Mouse (Mus musculus) frontal cortex, postnatal 25 days (tissue): Measurements from ENCODE around the gene Ercc1.
A peak's percentile ranks its signal among the peaks of the same experiment; 100 is the strongest.

Experiments
- DNase-seq, 2 experiments: peaks; one replicate each; pipeline ENCODE4 v3.0.0; 2022; ENCODE audit warnings: low spot score in 2 of 2

The Ercc1 gene

DNA sequence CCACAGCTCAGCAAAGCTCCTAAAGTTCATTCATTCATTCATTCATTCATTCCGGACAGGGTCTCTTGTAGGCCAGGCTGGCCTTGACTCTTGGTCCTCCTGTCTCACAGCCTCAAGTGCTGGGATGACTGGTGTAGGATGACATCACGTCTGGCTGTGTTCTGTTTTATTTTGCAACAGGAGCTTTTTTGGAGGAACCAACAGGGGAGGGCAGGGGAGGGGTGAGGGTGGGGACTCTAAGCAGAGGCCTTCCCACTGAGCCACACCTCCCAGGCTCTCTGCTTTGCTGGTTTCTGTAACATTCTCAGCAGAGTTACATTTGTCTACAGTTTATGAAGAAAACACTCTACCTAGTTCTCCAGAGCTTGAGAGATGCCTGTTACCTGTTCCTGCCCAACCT lies 6.5 kb upstream of the Ercc1 start:
- DNase-seq, result no peak

DNA sequence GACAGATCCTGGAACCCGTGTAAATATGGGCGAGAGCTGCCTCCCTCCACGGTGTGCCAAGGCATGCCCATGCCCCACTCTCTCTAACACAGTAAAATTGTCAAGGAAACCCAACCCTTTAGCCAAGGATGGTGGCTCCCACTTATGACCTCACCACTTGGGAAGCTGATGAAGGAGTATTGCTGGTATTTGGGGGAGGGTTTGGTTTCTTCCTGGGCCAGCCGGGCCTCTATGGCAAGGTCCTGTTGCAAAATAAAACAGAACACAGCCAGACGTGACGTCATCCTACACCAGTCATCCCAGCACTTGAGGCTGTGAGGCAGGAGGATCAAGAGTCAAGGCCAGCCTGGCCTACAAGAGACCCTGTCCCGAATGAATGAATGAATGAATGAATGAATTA lies 6.0 kb upstream of the Ercc1 start:
- no peak for DNase-seq

DNA sequence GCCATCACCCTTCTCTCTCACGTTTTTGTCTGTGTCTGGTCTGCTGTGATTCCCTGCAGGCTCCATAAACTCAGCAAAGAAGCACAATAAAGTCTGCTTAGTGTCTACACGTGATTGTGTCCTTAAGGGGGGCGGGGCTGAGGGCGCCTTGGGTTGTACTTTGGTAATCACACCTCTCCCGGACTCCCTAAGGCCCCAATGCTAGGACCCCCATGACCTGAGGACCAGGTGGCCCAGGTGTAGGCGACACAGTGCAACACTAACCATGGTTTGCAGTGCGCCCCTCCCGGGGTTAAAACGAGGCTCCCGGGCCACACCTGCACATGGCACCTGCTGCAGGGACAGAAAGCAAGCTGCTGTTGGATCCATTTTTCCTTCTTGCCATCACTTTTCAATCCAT lies 3.3 kb upstream of the Ercc1 start:
- DNase-seq, result no peak

DNA sequence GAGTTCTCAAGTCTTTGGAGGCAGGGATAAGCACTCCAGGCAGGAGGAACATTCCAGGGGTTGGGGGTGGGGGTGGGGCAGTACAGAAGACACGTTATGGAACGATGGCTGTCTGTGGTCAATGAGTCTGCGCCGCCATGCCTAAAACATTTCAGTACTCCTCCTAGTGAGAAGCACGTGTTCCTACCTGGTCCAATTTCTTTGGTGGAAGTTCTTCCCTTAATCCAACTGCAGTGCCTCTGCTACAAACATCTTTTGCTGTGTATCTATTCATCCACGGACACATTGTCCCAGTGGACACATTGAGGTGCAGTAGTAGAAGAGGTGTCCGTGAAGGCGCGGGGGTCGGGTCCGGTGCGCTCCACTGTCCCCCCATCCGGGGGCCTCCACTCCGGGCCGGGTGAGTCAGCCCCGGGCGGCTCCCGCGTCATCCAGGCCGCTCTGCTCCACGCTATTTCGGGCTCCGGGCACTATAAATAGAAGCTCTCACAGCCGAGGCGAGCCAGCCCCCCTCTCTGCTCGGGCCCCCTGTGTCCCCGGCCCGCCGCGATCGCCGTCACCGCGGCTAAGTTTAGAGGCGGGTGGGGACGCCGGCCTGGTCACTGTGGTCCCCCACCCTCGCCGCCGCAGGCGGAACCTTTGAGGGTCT lies 2.7 kb upstream of the Ercc1 start:
- no peak for DNase-seq

DNA sequence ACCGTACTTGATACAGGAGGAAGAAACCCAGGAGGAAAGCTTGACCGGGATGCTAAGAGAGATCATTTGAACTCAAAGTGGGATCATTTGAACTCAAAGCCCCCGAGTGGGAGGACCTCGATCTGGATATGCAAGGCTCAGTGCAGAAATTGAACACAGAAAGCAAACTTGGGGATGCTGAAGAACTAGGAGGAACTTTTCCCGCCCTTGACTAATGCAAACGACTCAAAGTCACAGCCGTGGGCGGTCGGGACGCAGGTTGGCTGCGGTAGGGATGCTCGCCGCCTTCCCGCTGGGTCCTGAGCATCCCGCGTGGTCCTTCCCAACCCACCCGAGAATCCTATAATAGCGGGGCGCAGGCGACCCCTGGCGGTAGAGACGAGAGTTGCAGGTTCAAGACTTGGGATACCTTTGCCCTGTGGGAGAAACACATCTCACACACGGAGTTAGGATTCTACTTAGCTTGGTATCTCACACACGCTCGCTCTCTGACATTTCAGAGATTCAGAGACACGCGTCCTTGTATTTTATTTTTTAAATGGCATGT lies 2.0 kb upstream of the Ercc1 start:
- DNase-seq, result peak; percentile 89 to 91

DNA sequence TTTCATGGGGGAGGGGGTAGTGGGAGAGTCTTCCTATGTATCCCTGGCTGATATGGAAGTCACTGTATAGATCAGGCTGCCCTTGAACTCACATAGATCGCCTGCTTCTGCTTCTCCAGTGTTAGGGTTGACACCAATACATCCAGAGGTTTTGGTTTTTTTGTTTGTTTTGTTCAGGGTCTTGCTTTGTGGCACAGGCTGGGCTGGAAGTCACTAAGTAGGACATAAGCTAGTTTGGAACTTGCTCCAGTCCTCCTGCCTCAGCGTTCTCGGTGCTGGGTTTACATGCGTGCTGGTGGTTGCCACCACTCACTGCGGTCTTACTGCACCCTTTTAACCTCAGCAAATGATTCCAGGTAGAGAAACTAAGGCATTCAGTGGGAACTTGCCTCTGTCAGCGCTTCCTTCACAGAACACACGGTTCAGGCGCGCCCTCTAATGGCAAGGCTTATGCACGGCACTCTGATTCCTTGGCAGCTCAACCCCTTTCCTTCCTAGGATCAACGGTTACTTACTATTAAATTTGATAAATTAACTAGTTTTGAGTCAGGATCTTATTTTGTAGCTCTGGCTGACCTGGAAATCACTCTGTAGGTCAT lies 1.3 kb upstream of the Ercc1 start:
- DNase-seq, result peak in 1 of 2 experiments; percentile 48

DNA sequence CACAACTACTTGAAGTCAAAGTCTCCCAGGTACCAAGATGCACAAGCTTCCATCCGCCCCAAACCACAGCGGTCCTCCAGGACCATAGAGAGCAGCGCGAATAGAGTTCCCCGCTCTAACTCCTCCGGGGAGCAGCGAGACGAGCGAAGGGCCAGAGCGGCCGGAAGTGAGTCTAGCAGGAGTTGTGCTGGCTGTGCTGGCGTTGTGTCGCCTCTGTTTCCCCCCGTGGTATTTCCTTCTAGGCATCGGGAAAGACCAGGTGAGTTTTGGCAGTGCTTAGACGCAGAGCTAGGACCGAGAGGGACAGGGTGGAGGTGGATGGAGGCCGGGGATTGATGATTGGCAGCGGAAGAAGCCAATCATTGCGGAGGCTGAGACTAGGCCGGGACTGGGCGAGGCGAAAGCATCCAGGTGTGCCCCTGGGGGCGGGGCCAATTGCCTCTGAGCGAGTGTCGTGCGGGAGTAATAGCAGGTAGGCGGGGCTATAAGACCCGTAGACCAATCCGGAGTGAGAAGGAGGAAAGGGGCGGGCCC lies 427 bp downstream of the Ercc1 start:
- DNase-seq, result peak; percentile 86 to 91

DNA sequence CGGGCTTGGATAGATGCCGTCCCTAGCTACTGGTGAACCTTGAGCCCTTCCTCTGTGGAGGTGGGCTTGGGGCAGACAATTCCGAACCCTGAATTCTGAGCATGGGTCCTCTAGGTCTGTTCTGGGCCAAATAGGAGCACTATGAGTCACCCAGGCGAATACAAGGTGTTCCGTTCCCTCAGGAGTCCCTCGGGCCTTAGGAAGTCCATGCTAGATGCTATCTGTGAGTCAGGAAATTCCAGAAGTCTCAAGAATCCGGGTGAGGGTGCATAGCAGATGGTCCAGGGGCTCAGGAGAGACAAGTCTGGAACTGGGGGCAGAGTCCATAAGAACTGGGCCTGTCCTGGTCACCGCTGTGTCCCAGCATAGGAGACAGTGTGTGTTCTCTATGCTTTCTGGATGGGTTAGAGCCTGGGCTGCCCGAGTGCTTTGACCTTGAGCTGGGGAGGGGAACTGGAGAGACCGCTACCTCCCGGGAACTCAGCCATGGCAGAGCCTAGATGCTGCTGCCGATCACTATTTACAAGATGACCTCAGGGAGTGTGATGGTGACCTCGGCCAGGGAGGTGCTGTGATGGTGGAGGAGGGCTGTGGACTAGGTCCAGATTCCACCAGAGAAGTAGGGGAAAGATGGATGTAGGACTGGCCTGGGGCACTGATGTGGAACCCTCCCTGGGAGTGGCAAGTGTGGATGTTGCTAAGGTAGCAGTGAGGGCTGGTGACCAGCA lies 4.8 kb downstream of the Ercc1 start:
- DNase-seq, result no peak

DNA sequence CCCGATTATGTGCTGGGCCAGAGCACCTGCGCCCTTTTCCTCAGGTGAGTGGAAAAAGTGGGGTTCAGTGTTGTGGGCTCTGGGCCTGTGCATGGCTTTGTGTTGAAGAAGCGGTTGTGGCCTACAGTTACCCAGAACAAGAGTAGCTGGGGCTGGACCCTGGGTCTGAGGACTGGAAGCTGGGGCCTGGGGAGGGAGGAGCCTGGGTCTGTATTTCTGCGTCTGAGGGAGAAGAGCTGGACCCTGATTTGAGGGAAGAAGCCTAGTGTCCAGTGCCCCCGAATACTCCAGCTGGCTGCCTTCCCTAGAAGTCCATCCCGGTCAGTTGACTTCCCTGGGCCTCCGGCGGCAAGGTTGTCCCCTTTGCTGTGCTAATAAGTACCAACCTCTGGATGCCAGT lies 5.6 kb downstream of the Ercc1 start:
- DNase-seq, result no peak

DNA sequence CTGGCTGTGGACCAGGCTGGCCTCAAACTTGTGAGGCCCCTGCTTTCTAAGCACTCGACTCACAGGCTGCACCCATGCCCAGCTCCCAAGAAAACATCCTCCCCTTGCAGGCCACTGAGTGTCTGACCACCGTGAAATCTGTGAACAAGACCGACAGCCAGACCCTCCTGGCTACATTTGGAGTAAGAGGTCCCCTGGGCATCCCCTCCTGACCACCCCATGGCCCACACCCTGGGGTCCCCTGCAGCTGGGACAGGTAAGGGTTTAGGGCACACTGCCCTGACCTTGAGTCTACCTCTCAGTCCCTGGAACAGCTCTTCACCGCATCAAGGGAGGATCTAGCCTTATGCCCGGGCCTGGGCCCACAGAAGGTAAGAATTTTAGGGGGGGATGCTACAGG lies 10.4 kb downstream of the Ercc1 start:
- DNase-seq, result no peak

DNA sequence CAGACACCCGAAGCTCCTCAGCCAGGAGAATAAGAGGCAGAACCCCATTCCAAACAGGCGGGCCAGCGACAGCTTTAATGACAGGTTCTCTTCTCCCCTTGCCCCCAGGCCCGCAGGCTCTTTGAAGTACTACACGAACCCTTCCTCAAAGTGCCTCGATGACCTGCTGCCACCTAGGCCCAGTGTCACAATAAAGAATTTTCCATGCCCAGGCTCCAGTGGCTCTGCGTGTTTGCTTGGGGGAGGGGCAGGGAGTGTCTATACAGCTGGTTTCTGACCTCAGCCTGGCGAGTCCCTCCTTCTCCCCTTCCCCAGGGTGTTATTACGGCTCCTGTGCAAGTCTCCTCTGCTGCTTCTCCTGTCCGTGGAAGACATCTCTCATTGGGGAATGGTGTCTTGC lies 11.7 kb downstream of the Ercc1 start:
- no peak for DNase-seq

DNA sequence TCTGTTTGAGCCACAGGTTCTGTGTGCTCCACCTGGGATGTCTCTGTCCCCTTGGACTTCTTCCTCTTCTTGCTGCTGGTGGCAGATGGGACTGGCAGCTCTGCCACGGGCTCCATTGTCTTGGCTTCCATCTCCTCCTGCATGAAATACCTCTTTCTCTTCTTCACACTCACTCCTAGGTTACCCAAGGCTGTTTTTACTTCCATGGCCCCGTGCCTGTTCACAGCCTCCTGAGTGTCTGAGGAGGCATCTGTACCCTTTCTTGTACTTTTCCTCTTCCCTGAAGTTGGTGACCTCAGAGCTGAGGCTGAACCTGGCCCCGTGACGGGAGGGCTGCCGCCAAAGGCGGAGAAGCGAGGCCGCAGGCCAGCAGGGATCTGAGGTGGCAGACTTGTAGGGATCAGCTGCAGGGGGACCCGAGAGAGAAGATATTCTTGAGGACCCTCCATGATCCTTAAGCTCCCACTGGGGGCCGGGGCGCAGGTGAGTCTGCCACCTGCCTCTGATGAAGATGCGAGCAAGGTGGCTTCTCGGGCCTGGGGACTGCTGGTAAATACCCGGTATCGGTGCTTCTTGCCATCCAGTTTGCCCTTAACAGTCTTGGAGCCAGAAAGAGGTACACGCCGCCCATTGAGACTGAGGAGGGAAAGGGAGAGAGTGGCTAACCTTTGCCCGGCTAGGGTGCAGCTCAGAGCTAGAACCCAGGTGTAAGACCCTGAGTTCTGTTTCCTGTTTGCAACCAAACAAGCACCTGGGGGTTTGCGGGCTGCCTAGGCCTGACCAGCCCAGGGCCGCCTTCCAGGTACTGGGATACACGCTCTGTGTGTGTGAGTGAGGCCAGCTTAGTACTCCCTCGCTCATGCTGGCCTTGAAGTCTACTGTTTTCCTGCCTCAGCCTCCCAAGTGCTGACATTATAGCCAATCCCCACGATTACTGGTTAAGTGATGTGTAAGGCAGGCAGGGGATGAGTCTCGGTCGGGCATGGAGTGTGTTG lies 13.1 kb downstream of the Ercc1 start:
- DNase-seq, result no peak

DNA sequence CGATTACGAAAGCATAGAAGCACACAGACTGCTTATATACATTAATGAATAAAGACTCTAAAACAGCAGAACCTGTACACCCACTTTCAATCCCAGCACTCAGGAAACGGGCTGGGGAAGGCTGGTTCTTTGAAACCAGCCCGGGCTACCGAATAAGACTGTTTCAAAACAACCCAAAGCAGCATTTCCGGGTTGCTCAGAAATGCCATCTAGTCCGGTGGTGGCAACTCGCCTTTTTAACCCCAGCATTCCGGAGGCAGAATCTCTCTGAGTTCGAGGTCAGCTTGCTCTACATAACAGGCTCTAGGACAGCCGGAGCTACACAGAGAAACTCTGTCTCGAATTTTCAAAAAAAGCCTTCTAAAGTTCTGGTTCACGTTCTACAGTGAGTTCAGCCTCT lies 14.1 kb downstream of the Ercc1 start:
- DNase-seq, result no peak

DNA sequence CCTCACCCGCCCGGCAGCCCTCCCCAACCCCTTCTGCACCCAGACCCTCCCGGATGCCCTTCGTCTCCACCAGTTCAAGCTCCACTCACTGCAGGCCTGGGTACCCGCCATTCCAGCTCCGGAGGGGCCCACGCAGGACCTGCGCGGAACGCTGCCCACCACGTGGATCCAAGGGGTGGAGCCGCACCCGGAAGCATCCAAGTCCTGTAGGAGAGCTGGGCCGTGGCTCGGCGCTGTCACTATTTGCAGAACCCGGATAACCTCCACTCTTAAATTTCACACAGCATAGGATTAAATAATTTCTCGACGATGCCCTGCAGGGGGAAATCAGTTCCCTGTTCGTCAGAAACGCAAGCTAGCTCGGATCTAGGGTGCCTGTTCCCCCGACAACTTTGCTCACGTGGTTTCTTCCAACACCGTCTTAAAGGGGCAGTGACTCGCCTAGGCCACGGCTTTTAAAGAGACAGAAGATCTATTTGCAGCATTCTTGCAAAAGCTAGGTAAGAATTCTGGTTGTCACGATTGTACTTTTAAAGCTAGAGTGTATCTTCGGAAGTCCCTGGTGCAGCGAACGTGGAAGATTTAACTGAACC lies 14.8 kb downstream of the Ercc1 start, which contains the start of the genes Cd3eap and Ppp1r13l:
Gene Cd3eap, minus strand, starts transcription at position 185 of the 593 bp plus-strand sequence.
Gene Ppp1r13l, plus strand, starts transcription at position 451 of the 593 bp plus-strand sequence.
- peak; percentile 83 to 84 for DNase-seq

DNA sequence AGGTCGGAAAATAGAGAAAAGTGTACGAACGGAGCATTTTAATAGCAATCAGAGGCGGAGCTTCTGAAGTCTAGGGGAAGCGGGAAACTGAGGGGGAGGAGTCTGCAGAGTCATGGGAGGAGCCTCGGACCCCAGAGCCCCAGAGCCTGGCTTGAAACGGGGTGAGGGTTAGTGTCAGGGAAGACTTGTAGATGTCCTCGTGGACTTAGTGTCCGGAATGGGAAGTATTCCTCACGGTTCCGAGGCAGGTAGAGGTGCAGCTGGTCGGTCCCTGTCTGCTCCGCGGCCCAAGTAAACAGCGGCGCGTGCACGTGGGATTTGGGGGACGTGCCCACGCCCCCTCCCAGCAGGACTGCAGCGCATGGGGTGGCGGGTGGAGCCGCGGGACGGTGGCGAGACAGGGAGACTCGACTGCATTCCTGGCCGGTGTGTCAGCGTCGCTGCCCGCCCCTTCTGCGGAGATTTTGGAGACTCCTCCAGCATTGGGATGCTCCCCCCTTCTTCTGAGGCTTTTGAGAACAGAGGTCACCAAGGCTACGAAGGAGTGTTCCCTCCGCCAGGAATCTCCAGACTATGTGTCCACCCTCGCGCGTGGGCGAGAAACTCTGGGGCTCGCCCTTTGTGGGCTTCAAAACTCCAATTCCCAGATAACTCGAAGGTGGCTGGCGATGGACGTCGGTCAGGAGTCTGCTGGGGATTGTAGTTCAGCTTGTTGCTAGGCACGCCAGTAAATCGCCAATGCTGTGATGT lies 15.5 kb downstream of the Ercc1 start:
- DNase-seq, result peak; percentile 48 to 52

DNA sequence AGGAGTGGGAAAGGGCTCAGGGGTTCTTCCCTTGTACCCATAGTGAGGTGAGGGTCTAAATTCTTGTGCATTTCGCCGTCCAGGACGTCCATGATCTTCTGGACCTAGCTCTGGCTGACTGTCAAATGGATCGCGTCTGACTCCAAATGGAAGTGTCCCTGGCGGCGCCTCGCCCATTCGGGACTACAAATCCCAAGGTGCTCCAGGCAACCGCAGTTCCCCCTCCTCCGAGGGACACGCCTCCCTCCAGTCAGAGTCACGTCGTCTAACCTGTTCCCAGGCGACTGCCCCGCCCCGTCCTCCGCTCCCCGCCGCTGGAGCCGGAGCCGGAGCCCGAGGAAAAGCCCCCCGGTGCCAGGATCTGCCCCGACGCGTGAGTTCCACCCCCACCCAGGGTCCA lies 16.4 kb downstream of the Ercc1 start:
- peak; percentile 76 to 80 for DNase-seq

DNA sequence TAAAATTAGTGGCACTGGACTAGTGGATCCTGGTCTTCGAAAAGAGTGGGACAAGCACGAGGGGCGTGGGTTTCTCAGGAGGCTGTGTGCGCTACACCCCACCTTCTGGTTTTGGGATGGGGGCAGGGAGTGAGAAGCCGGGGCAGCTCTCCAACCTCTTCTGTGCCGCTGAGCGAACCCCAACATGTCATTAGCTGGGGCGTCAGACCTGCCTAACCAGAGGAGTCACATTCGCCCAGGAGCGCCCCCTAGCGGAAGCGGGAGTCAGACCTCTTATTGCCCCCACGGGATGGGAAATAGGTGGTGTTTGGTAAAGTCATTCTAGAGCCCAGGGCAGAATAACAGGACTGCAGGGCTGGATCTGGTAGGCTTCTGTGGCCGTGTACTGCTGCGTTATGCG lies 17.1 kb downstream of the Ercc1 start:
- peak; percentile 39 to 60 for DNase-seq

DNA sequence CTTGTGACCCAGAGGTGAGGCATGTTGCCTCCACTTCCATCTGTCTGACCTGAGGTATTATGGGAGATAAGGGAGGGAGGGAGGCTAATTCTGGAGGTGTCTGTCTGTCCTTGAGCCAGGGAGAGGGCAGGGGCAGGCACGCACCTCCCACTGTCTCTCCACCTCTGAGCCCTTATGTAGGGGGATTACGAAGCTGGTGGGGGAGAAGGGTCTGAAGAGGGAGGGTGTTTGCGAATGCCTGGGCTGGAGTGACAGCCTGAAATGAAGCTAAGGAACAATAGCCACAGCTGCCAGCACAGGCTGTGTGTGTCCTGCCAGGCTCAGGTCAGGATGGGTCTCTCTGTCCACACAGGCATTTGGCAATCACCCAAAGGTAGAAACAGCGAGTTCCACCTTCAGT lies 17.7 kb downstream of the Ercc1 start:
- DNase-seq, result no peak

DNA sequence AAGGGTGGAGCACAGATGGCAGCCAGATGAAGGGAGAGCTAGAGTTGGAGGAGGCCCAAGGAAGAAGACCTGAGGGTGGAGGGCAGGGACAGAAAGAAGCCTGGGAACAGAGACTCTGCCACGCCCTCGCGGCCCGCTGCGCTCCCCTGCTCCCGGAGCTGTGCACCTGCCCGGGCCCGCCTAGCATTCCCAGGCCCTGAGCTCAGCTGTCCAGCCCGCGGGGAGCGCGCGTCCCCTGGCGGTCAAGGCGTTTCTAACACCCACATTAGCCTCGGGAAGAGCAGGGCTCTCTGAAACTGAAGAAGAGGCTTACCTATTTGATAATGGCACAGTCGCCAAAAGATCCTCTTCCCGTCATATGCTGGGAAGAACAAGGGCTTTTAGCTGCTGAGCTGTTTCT lies 19.3 kb downstream of the Ercc1 start:
- peak; percentile 43 to 48 for DNase-seq

DNA sequence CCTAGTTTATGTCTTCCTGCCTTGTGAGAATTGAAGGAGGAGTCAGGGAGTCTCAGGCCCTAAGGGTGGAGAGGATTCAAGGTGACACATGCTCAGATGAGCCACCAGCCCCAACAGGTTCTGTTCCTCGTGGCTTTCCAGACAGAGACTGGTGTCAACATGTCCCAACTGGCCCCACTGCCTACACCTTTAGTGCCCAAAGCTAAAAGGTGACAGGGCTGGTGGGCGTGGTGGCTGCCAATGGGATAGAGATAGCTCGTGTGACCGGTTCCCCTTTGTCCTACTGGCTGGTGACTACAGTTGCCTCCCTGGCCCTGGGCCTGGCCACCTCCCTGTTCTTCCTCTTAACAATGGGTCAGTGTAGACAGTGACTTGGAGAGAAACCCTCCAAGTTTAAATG lies 20.8 kb downstream of the Ercc1 start:
- DNase-seq, result no peak
